Mouse (Mus musculus): ENCODE data around the gene Rps29. TPM values are rescaled to one million over a fixed set of nuclear protein-coding genes. Genes with fewer than 3 reads are reported as not detected.
"Not testable (repeated sequence)": the region's sequence is repeated elsewhere in the genome, so short reads cannot be mapped to it uniquely, and the experiment has no call there.

Gene Rps29
- 821 and 1,046 TPM in 2 replicates for polyA plus RNA-seq (2015; fragmentation: Nextera tagmentation; extraction: Ambion mirVana)

GRCm38 (mm10) chr12:69158765-69159577 is at the start of gene Rps29:
TSS of gene Rps29 (minus strand) at chr12:69159186.
- under 1% methylated on average over 59 of the region's 68 CpGs for WGBS (ENCODE audit: insufficient replicate concordance)

GRCm38 (mm10) chr12:69208520-69208919 is 49.5 kb upstream of the Rps29 start:
- Histone ChIP-seq H3K36me3 (replicated peaks) (peaks cover 84% of the 10 kb centered on the region), H3K27ac (replicated peaks) (no peak overlapping the region), H3K9ac (no peak overlapping the region), H3K9me3 (replicated peaks) (no peaks in the 10 kb centered on the region), H3K4me3 (replicated peaks) (no peak overlapping the region), H3K27me3 (no peaks in the 10 kb centered on the region), H3K4me2 (no peak overlapping the region), H3K4me1 (replicated peaks) (no peaks in the 10 kb centered on the region)
- ATAC-seq (ENCODE audit: insufficient read depth): no peak
- 71% methylated on average over 2 of the region's 2 CpGs for WGBS (ENCODE audit: insufficient replicate concordance)

More at GRCm38 (mm10) chr12:69158765-69159577, at the start of gene Rps29:
- peak within 1 kb of the TSS; percentile 80 for H3K9ac ChIP-seq
- H3K36me3 ChIP-seq (replicated peaks): peaks cover 27% of the 10 kb centered on the region
- H3K4me2 ChIP-seq: peak within 1 kb of the TSS; percentile 73
- H3K9me3 ChIP-seq (replicated peaks); H3K27me3 ChIP-seq: not testable (repeated sequence)
- peak within 1 kb of the TSS; percentile 72 for H3K4me3 ChIP-seq (replicated peaks)
- peak within 1 kb of the TSS; percentile 95 for H3K27ac ChIP-seq (replicated peaks)
- peak; percentile 95 for ATAC-seq (ENCODE audit: insufficient read depth)
- H3K4me1 ChIP-seq (replicated peaks): peaks cover 23% of the 10 kb centered on the region

GRCm38 (mm10) chr12:69207926-69208325 is 48.9 kb upstream of the Rps29 start:
- no peaks in the 10 kb centered on the region for H3K9me3 ChIP-seq (replicated peaks)
- no peaks in the 10 kb centered on the region for H3K4me1 ChIP-seq (replicated peaks)
- no peak overlapping the region for H3K27ac ChIP-seq (replicated peaks)
- ATAC-seq (ENCODE audit: insufficient read depth): no peak
- H3K27me3 ChIP-seq: no peaks in the 10 kb centered on the region
- WGBS (ENCODE audit: insufficient replicate concordance): 88% methylated on average over 7 of the region's 7 CpGs
- peaks cover 85% of the 10 kb centered on the region for H3K36me3 ChIP-seq (replicated peaks)
- no peak overlapping the region for H3K4me3 ChIP-seq (replicated peaks)
- no peak overlapping the region for H3K9ac ChIP-seq
- no peak overlapping the region for H3K4me2 ChIP-seq

- Histone ChIP-seq H3K4me2 (no peak overlapping the region), H3K9ac (no peak overlapping the region), H3K4me1 (replicated peaks) (no peaks in the 10 kb centered on the region), H3K4me3 (replicated peaks) (no peak overlapping the region), H3K36me3 (replicated peaks) (peaks cover 85% of the 10 kb centered on the region), H3K9me3 (replicated peaks) (no peaks in the 10 kb centered on the region), H3K27me3 (no peaks in the 10 kb centered on the region), H3K27ac (replicated peaks) (no peak overlapping the region)
- ATAC-seq (ENCODE audit: insufficient read depth): no peak
- WGBS (ENCODE audit: insufficient replicate concordance): 85% methylated on average over 8 of the region's 8 CpGs
These were observed 48.4 kb upstream of the Rps29 start for GRCm38 (mm10) chr12:69207396-69207795.

GRCm38 (mm10) chr12:69204052-69204833 is 45.3 kb upstream of the Rps29 start, which contains the start of gene Gm49384:
TSS of gene Gm49384 (minus strand) at chr12:69204267.
- Histone ChIP-seq H3K4me3 (replicated peaks) (no peak within 1 kb of the TSS), H3K36me3 (replicated peaks) (peaks cover 78% of the 10 kb centered on the region), H3K27me3 (no peaks in the 10 kb centered on the region), H3K9ac (no peak within 1 kb of the TSS), H3K4me2 (no peak within 1 kb of the TSS), H3K27ac (replicated peaks) (no peak within 1 kb of the TSS), H3K9me3 (replicated peaks) (no peaks in the 10 kb centered on the region), H3K4me1 (replicated peaks) (peaks cover 8% of the 10 kb centered on the region)
- WGBS (ENCODE audit: insufficient replicate concordance): 80% methylated on average over 16 of the region's 16 CpGs
- no peak for ATAC-seq (ENCODE audit: insufficient read depth)

- H3K36me3 ChIP-seq (replicated peaks): peaks cover 41% of the 10 kb centered on the region
- H3K27me3 ChIP-seq: no peaks in the 10 kb centered on the region
- H3K4me1 ChIP-seq (replicated peaks): peaks cover 28% of the 10 kb centered on the region
- H3K9me3 ChIP-seq (replicated peaks): no peaks in the 10 kb centered on the region
- no peak overlapping the region for H3K27ac ChIP-seq (replicated peaks)
- peak overlapping the region; percentile 99 for H3K4me3 ChIP-seq (replicated peaks)
- H3K4me2 ChIP-seq: peak overlapping the region; percentile 99
- no peak overlapping the region for H3K9ac ChIP-seq
- no peak for ATAC-seq (ENCODE audit: insufficient read depth)
These were observed 40.0 kb upstream of the Rps29 start for GRCm38 (mm10) chr12:69198985-69199384.

- ATAC-seq (ENCODE audit: insufficient read depth): peak; percentile 27
- Histone ChIP-seq H3K27ac (replicated peaks) (peak within 1 kb of the TSS; percentile 83), H3K4me1 (replicated peaks) (peaks cover 33% of the 10 kb centered on the region), H3K27me3 (no peaks in the 10 kb centered on the region), H3K4me2 (peak within 1 kb of the TSS; percentile 99), H3K36me3 (replicated peaks) (peaks cover 37% of the 10 kb centered on the region), H3K9ac (peak within 1 kb of the TSS; percentile 96), H3K9me3 (replicated peaks) (no peaks in the 10 kb centered on the region), H3K4me3 (replicated peaks) (peak within 1 kb of the TSS; percentile 99)
- under 1% methylated on average over 18 of the region's 18 CpGs for WGBS (ENCODE audit: insufficient replicate concordance)
These were observed 39.2 kb upstream of the Rps29 start, which contains the start of gene Dnaaf2 for GRCm38 (mm10) chr12:69198164-69198535. TSS of gene Dnaaf2 (minus strand) at chr12:69198429.

- peak; percentile 81 for ATAC-seq (ENCODE audit: insufficient read depth)
- peaks cover 36% of the 10 kb centered on the region for H3K36me3 ChIP-seq (replicated peaks)
- peak overlapping the region; percentile 99 for H3K4me2 ChIP-seq
- H3K27ac ChIP-seq (replicated peaks): peak overlapping the region; percentile 83
- H3K9ac ChIP-seq: peak overlapping the region; percentile 96
- WGBS (ENCODE audit: insufficient replicate concordance): under 1% methylated on average over 94 of the region's 94 CpGs
- no peaks in the 10 kb centered on the region for H3K27me3 ChIP-seq
- H3K4me1 ChIP-seq (replicated peaks): peaks cover 36% of the 10 kb centered on the region
- peak overlapping the region; percentile 99 for H3K4me3 ChIP-seq (replicated peaks)
- no peaks in the 10 kb centered on the region for H3K9me3 ChIP-seq (replicated peaks)
These were observed 38.6 kb upstream of the Rps29 start for GRCm38 (mm10) chr12:69197378-69198163.

GRCm38 (mm10) chr12:69196444-69197377 is 37.7 kb upstream of the Rps29 start, which contains the start of gene Gm49383:
TSS of gene Gm49383 (minus strand) at chr12:69197104.
- WGBS (ENCODE audit: insufficient replicate concordance): under 1% methylated on average over 75 of the region's 75 CpGs
- no peaks in the 10 kb centered on the region for H3K27me3 ChIP-seq
- H3K27ac ChIP-seq (replicated peaks): peak within 1 kb of the TSS; percentile 83
- peaks cover 36% of the 10 kb centered on the region for H3K36me3 ChIP-seq (replicated peaks)
- H3K9ac ChIP-seq: peak within 1 kb of the TSS; percentile 96
- peaks cover 37% of the 10 kb centered on the region for H3K4me1 ChIP-seq (replicated peaks)
- no peaks in the 10 kb centered on the region for H3K9me3 ChIP-seq (replicated peaks)
- ATAC-seq (ENCODE audit: insufficient read depth): peak; percentile 72
- peak within 1 kb of the TSS; percentile 99 for H3K4me2 ChIP-seq
- peak within 1 kb of the TSS; percentile 99 for H3K4me3 ChIP-seq (replicated peaks)

GRCm38 (mm10) chr12:69192637-69193036 is 33.7 kb upstream of the Rps29 start:
- no peak for ATAC-seq (ENCODE audit: insufficient read depth)
- Histone ChIP-seq H3K9ac (no peak overlapping the region), H3K27ac (replicated peaks) (no peak overlapping the region), H3K9me3 (replicated peaks) (no peaks in the 10 kb centered on the region), H3K4me2 (no peak overlapping the region), H3K4me3 (replicated peaks) (no peak overlapping the region), H3K4me1 (replicated peaks) (peaks cover 20% of the 10 kb centered on the region), H3K27me3 (no peaks in the 10 kb centered on the region), H3K36me3 (replicated peaks) (peaks cover 48% of the 10 kb centered on the region)
- WGBS (ENCODE audit: insufficient replicate concordance): 83% methylated on average over 2 of the region's 2 CpGs

Measured in liver, embryonic 15.5 days (tissue).